Mouse (Mus musculus): ENCODE measurements around the gene H2al2a. TPM values are rescaled to one million over a fixed set of nuclear protein-coding genes. Genes with fewer than 3 reads are reported as not detected.
"Not testable (repeated sequence)": the region's sequence is repeated elsewhere in the genome, so short reads cannot be mapped to it uniquely, and the experiment has no call there.

H2al2a gene
- total RNA-seq, 2 experiments from 2014 or later: not detected

DNA sequence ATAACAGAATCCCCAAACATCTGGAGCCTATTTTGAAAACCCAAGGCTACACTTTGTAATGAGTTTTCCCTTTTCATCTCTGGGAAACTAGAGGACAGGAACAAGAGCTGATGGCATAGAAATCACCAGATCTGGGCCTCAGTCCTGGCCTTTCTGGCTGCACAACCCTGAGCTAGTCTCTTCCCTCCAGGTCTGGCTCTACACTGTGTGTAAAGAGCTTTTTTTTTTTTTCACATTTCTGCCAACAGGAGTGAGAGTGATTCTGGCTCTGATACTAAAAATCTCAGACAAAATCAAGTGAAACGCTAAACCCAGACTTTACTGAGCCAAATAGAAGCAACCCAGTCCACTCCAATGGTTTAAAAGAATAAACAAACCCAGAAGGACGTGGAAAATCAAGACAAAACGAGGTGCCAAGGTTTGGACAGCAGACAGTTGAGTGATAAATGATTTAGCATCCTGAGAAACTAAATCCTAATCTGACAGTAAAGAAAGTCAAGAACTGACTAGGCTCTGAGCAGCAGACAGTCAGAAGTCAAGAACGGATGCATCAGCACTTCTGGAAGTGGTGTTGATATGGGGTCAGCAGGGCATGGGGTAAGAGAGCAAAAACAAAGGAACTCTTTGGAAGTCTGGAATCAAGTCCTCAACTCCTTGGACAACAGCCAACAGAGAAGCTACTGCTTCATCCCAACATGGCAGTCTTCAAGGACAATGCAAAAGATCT is 21.0 kb downstream of the H2al2a start:
- no peak for DNase-seq

DNA sequence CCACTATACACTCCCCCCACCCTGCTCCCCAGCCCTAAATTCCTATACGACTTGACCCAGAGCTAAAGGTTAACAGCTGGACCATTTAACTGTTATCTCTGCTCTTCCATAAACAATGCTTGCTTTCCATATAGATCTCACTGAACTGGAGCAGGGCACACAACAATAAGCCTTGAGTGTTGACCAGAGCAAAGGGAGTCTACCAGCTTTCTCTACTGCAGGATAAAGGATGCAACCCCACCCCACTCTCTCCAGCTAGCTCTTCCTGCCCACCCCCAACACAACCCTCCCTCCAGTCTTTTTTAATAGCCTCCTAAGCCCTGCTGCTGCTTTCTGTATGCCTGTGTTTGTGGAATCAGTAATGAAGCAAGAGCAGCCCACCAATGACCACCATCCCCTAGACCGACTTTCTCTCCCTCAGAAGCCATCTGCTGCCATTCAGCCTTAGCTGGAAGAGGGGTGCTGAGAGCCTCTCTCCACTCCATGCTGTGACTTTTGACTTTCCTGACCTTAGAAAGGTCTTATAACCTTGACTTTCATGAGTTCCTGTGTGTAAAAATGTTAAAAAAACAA is 22.8 kb downstream of the H2al2a start:
- DNase-seq: no peak

DNA sequence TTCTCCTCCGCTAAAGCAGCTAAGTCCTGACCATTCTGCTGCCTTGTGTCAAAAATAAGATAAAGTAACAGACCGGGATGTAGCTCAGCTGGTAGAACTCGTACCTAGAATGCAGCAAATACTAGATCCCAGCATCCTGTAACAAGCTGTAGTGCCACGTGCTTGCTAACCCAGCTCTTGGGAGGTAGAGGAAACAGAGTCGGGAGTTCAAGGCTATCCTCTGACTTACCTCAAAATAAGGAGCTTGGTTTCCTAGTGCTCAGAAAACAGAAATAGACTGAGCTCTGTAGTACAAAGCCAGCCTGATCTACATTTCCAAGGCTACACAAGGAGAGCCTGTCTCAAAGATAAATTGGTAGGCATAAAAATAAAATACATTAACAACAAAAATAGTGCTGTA is 23.5 kb downstream of the H2al2a start:
- no peak for DNase-seq

DNA sequence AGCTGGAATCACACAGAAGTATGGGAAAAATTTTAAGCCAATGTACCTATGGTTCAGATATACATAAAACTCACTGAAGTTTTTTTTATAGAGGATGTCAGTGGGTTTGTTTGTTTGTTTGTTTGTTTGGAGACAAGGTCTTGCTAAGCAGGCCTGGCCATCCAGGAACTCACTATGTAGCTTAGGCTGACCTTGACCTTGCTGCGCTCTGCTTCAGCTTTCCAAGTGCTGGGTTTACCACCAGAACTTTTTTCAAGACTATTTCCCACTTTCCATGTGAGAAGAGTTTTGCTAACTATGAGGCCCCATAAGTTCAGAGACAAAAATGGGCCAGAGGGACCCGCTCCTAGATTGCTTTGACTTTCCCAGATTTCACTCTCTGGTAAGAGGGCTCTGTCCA is 23.9 kb downstream of the H2al2a start:
- DNase-seq: peak in 1 of 2 experiments; percentile 2

DNA sequence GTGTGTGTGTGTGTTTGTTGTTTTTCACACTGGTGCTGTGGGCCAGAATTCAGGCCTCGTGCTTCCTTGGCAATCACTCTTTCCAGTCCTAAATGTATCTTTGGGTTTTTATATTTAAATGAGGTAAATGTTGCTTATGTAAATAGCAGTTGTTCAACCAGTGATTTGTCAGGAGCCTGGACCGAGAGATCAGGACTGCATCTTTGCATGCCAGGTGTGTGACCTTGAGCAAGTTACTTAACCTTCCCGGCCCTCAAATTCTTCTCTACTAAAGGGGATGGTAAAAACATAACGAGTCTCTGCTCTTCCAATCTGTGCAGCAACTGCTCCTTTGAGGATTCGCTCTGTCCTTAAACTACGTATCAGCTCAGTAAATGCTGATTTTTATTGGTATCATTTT is 25.4 kb downstream of the H2al2a start:
- no peak for DNase-seq

DNA sequence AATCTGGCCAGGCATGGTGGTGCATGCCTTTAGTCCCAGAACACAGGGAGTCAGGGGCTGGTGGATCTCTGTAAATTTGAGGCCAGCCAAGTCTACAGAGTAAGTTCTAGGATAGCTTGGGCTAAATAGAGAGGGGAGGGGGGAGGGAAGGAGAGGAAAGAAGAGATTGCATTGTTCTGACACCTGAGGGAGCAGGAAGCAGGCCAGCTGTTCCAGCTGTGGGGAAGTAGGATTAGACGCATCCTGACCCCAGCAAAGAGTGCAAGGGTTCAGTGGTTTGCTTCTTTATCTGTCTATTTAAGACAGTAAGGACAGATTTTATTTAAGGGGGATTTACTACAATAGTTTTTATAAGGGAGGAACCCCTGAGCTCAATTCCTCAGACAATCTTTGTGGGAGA is 26.1 kb downstream of the H2al2a start:
- no peak for DNase-seq

GRCm38 (mm10) chr2:17970187-17970586 is 26.6 kb downstream of the H2al2a start:
- DNase-seq: no peak

DNA sequence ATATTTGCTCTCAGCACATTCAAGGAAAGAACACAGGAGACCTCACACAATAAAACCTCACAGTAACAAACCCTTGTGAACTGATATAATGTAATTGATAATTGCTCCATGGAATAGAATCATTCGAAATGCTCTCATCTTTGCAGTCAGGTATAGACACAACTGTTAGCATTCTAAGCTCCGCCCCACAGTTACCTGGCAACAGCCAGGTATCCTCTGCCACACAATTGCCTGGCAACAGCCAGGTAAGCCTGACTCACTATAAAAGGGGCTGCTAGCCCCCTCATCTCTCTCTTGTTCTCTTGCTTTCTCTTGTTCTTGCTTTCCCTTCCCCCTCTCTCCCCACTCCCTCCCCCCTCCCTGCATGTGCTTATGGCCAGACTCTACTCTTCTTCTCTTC is 28.2 kb downstream of the H2al2a start:
- DNase-seq: no peak

DNA sequence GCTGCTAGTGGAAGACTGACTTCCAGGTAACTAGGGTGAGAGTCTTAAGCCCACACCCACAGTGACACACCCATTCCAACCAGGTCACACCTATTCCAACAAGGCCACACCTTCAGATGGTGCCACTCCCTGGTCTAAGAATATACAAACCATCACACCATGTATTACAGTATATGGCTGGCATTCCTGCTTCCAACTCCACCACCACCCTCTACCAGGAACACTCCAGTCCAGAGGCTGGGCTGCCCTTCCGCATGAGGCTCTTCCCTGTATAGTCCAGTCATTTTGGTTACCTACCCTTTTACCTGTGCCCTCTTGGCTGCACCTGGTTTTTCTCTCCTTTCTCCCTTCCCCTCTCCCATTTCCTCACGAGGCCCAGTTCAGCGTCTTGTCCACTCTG is 28.7 kb downstream of the H2al2a start:
- DNase-seq: not testable (repeated sequence)

DNA sequence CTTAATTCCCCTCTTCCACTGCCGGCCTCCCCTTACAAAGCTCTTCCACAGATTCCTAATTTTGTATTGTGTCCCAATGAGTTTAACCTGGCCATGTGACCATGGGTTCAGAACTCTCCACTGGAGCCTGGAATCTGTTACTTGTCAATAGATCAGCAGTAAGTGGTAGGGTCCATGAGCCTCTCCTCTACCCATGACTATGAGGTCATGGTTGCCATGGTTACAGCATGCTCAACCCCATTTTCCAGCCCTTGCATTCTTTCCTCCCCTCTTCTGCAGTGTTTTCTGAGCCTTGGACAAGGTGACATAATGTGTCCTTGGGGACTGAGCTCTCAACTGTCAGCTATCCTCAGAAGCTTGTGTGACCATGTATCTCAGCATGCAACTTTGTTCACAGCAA is 37.3 kb downstream of the H2al2a start:
- DNase-seq: no peak

DNA sequence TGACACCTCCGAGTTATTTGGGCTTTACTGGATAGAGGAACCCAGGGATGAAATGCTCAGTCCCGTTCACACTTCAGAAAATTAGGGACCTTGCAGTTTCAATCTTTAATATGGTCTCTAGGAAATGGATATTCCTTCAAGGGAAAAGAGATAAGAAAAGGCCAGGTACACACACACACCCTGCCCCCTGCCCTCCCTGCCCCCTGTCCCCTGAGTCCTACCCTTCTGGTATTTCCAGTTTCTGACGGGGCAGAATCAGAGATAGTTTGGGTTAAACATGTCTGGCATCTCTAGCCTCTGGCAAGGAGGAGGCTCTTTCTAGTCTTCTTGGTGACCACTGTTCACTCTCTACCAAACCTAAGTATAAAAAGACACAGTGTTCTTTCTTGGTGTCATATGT is 49.9 kb downstream of the H2al2a start:
- no peak for DNase-seq

Other genes starting within 250 kb of the H2al2a start
- gene A930004D18Rik, start 40.8 kb upstream of the H2al2a start, total RNA-seq (2021): 1 to 10 TPM; 1.4 to 1.9 TPM
- gene Skida1, start 52.1 kb upstream of the H2al2a start, total RNA-seq (2021): 1 to 10 TPM; 2.8 to 4.4 TPM
- 10 to 100 TPM; 46.8 to 47.7 TPM for gene Mllt10, start 58.3 kb upstream of the H2al2a start, total RNA-seq (2021)

All from adrenal gland, postnatal 36 days (tissue).